Mouse (Mus musculus): ENCODE results near the gene Arhgap9.

The Arhgap9 gene

GRCm38 (mm10) chr10:127350594-127351284, 29.0 kb downstream of the Arhgap9 start:
- DNase-seq: peak; percentile 78

DNA sequence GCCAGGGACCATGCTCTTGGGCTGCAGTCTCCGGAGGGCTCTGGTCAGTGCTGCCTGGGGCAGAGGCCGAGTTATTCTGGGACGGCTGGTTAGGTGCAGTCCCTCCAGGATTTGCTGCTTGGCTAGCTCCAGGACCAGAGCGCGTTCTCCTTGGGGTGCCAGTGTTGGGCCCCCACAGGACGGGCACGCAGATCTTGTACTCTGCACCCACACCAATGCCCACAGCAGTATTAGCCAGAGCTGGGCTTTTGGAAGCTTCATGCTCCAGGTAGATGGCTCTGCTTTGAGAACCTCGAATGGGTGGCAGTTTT, 29.5 kb downstream of the Arhgap9 start:
- no peak for DNase-seq

- DNase-seq: no peak
Observed at GRCm38 (mm10) chr10:127351719-127352118, 30.0 kb downstream of the Arhgap9 start.

DNA sequence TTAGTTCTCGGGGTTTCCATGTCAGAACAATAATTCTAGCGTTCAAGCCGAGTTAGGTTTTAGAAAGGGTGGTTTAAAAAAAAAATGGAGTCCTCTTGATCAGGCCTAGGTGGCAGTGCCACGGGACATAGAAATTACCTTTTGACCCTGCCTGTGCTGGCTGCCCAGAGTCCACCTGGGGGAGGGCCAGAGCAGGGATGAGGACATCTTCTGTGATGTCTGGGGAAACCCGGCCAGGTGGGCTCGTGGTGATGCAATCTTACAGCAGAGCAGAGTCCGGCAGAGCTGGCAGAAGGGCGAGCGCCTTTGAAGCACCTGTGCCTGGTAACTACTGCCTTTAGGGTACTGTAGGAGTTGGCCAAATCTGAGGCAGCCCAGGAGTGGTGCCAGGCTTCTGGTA, 30.4 kb downstream of the Arhgap9 start:
- no peak for DNase-seq

GRCm38 (mm10) chr10:127352766-127353165, 31.0 kb downstream of the Arhgap9 start:
- no peak for DNase-seq

DNA sequence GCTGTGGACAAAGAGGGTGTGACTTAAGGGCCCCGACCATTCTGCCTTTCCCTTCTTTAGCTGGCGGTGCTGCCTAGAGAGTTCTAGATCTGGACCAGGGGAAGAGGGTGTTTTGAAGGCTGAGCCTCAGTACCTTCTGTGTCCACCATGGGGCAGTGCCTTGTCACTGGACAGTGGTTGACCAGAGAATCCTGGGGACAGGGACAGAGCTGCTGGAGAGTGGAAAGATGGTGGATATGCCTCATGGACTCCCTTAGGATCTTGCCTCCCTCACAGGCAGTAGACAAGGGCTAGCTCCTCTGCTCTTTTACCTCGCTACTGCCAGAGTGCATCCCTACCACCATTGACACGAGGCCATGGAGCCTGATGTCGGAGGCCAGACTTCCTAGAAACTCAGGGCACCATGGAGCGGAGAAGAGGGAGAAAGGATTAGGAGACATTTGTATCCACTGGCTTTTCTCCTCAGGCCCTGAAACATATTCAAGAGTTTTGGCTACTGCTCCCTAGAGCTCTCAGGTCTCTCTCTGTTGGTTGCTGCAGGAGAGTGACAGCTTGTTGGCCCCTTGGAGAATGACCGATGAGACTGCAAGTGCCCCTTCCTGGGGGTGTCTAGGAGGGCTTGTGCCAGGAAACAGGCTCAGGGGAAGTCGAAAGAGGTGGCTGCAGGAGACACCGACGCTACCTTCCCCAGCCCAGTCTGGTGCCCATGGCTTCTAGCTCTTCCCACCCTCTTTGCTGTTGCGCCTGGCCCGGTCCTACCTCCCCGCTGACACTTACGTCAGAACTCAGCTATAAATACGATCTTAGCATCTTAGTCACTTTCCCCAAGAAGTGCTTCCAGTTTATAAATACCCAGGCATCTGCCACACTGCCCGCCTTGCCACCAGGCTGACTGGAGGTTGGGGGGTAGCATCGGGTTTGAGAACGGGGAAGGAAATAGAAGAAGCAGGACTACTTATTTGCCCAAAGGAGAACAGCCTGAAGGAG, 32.4 kb downstream of the Arhgap9 start, which contains the start of gene Inhbe:
Gene Inhbe, minus strand, starts transcription at position 503 of the 987 bp plus-strand sequence.
- DNase-seq: no peak

- no peak for DNase-seq
Observed at GRCm38 (mm10) chr10:127355336-127355735, 33.6 kb downstream of the Arhgap9 start.

- DNase-seq: no peak
Observed at GRCm38 (mm10) chr10:127360714-127361113, 39.0 kb downstream of the Arhgap9 start.

- DNase-seq: no peak
Observed at GRCm38 (mm10) chr10:127367116-127367515, 45.4 kb downstream of the Arhgap9 start.

DNA sequence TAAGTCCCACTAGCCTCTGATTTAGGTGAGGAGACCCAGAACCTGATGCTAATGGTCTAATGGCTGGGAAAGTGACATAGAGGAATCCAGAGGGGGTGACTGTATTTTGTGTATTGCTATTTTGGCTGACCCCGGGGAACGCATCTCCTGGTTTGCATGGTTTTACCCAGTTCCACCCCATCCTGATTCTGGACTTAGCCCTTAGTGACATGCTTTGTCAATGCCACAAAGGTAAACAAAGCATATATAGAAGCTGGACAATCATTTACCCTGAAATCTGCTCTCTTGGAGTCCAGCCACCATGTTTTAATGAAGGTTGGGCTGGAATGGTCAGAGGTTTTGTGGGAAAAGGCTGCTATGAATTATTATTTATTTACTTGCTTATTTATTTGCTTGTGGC, 46.5 kb downstream of the Arhgap9 start:
- no peak for DNase-seq

DNA sequence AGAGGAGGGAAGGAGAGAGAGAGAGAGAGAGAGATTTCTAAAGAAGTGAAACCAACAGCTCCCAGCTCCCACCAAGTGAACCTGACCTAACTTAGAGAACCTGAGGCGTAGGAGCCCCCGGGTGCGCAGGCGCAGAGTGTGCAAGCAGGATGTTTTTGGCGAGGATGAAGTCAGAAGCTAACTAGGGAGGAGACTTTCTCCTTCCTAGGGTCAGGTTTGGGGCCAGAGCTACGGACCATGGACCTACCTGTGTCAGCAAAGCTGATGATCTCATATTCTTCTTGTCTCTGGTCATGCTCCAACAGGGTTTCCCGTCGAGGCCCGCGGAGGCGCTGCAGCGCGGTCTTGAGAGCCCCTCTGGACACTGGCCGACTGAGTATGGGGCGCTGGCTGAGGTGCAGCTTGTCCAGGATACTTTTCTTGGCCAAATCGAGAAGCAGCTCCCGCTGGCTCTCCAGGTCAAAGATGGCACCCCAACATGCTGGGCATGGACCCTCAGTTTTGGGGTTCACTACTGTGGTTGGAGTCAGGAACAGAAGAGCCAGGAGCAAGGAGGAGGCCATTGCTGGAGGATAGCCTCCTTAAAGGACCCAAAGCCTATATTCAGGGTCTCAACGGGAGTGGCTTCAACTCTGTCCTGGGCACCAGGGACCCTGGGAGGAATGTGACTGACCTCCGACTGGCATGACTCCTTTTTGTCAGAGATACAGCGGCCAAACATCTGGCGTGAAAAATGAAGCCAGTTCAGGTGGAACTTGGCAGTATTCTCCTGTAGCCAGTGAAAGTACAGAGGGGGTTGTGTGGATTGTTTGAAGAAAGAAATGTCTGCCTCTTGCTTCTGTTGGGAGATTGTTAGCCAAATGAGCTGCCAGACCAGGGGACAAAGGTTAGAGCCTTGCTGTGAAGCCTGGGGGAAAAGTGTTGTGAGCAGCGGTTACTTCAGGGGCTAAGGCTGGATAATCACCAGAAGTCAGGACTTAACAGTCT, 48.4 kb downstream of the Arhgap9 start, which contains the start of gene Inhbc:
Gene Inhbc, minus strand, starts transcription at position 598 of the 987 bp plus-strand sequence.
- DNase-seq: no peak

GRCm38 (mm10) chr10:127371023-127371422, 49.3 kb downstream of the Arhgap9 start:
- DNase-seq: no peak

- DNase-seq: no peak
Observed at GRCm38 (mm10) chr10:127377700-127378099, 55.9 kb downstream of the Arhgap9 start.

Data from lung, postnatal 14 days (tissue).